Mouse (Mus musculus): ENCODE measurements around the gene Rsrp1.

Gene Rsrp1

GRCm38 (mm10) chr4:134921703-134922102 lies 1.7 kb upstream of the Rsrp1 start:
- in situ Hi-C loops (cut with MboI, MseI) = no loop called here

- in situ Hi-C loops (cut with MboI, MseI) = no loop called here
Measured at GRCm38 (mm10) chr4:134922111-134922924, 1.1 kb upstream of the Rsrp1 start.

- in situ Hi-C loops (cut with MboI, MseI) = no loop called here
Measured at GRCm38 (mm10) chr4:134922925-134923244, 507 bp upstream of the Rsrp1 start.

GRCm38 (mm10) chr4:134924019-134924741 lies 788 bp downstream of the Rsrp1 start:
- in situ Hi-C loops (cut with MboI, MseI) = no loop called here

- in situ Hi-C loops (cut with MboI, MseI) = no loop called here
Measured at GRCm38 (mm10) chr4:134925206-134925605, 1.8 kb downstream of the Rsrp1 start.

GRCm38 (mm10) chr4:134927815-134928463 lies 4.5 kb downstream of the Rsrp1 start:
- in situ Hi-C loops (cut with MboI, MseI) = no loop called here

GRCm38 (mm10) chr4:134928464-134928836 lies 5.1 kb downstream of the Rsrp1 start:
- in situ Hi-C loops (cut with MboI, MseI) = no loop called here

- in situ Hi-C loops (cut with MboI, MseI) = no loop called here
Measured at GRCm38 (mm10) chr4:134929536-134929935, 6.1 kb downstream of the Rsrp1 start.

- in situ Hi-C loops (cut with MboI, MseI) = no loop called here
Measured at GRCm38 (mm10) chr4:134930190-134930589, 6.8 kb downstream of the Rsrp1 start.

- in situ Hi-C loops (cut with MboI, MseI) = no loop called here
Measured at GRCm38 (mm10) chr4:134930684-134931481, 7.5 kb downstream of the Rsrp1 start, which contains the start of gene Syf2. Syf2 (plus strand) TSS chr4:134930898.

GRCm38 (mm10) chr4:134937240-134938176 lies 14.1 kb downstream of the Rsrp1 start:
- in situ Hi-C loops (cut with MboI, MseI) = no loop called here

- in situ Hi-C loops (cut with MboI, MseI) = no loop called here
Measured at GRCm38 (mm10) chr4:134939900-134940299, 16.5 kb downstream of the Rsrp1 start.

- in situ Hi-C loops (cut with MboI, MseI) = no loop called here
Measured at GRCm38 (mm10) chr4:134943758-134944538, 20.6 kb downstream of the Rsrp1 start.

- in situ Hi-C loops (cut with MboI, MseI) = loop anchor here (5.0 kb wide), 1 partner anchor 261 kb away; no protein-coding TSS in a partner anchor
Measured at GRCm38 (mm10) chr4:134946024-134946744, 22.8 kb downstream of the Rsrp1 start.

GRCm38 (mm10) chr4:134950518-134951091 lies 27.2 kb downstream of the Rsrp1 start:
- in situ Hi-C loops (cut with MboI, MseI) = no loop called here

GRCm38 (mm10) chr4:134954461-134954860 lies 31.1 kb downstream of the Rsrp1 start:
- in situ Hi-C loops (cut with MboI, MseI) = no loop called here

- in situ Hi-C loops (cut with MboI, MseI) = no loop called here
Measured at GRCm38 (mm10) chr4:134955196-134955595, 31.8 kb downstream of the Rsrp1 start.

- in situ Hi-C loops (cut with MboI, MseI) = no loop called here
Measured at GRCm38 (mm10) chr4:134955845-134956244, 32.5 kb downstream of the Rsrp1 start.

GRCm38 (mm10) chr4:134956328-134956727 lies 32.9 kb downstream of the Rsrp1 start:
- in situ Hi-C loops (cut with MboI, MseI) = no loop called here

All from T-helper 1 cell (primary cell).